Comparison of ENCODE assay signal across 7 mouse cellular contexts in genomic region chr6:120197964-120198363, GRCm38 (mm10).
DNase-seq lines count a peak whose midpoint lies in the region; ATAC-seq and TF ChIP-seq lines count a peak whose summit lies in the region.

No protein-coding gene starts in this region.

- H3K9me3 ChIP-seq in embryonic facial prominence, embryonic 14.5 days (ENCODE audit: control insufficient read depth, low read length): no peaks in the 10 kb centered on the region
- H3K9me3 ChIP-seq in heart, embryonic 16.5 days (replicated peaks; ENCODE audit: control insufficient read depth, low read length): no peaks in the 10 kb centered on the region
- no peaks in the 10 kb centered on the region for H3K9me3 ChIP-seq in megakaryocyte, embryonic 14.5 days

- TF ChIP-seq CTCF in bone marrow, adult 2 months (IDR thresholded peaks at IDR 0.05; ENCODE audit: control insufficient read depth, insufficient read depth, low read length): peak; percentile 95

- no peak overlapping the region for H3K4me3 ChIP-seq in bone marrow, adult 2 months (replicated peaks; ENCODE audit: control insufficient read depth, low read depth, low read length)
- H3K4me3 ChIP-seq in embryonic facial prominence, embryonic 14.5 days (ENCODE audit: low read depth, low read length): no peak overlapping the region
- H3K4me3 ChIP-seq in heart, embryonic 16.5 days (ENCODE audit: low read length): no peak overlapping the region
- peak overlapping the region; percentile 87 for H3K4me3 ChIP-seq in megakaryocyte, embryonic 14.5 days (replicated peaks)

- no peak for ATAC-seq in embryonic facial prominence, embryonic 14.5 days (ENCODE audit: low read depth)
- ATAC-seq in heart, embryonic 16.5 days (replicated peaks; ENCODE audit: extremely low read depth, insufficient read depth, low FRiP score): 0 out of 2 replicates have a peak, but pooled peaks have one; percentile 5

- no peak overlapping the region for H3K9ac ChIP-seq in embryonic facial prominence, embryonic 14.5 days (ENCODE audit: low read depth, low read length)
- H3K9ac ChIP-seq in heart, embryonic 16.5 days (ENCODE audit: low read length): no peak overlapping the region

- no peaks in the 10 kb centered on the region for H3K36me3 ChIP-seq in embryonic facial prominence, embryonic 14.5 days (ENCODE audit: control insufficient read depth, insufficient read depth, low read length)
- no peaks in the 10 kb centered on the region for H3K36me3 ChIP-seq in heart, embryonic 16.5 days (ENCODE audit: control insufficient read depth, insufficient read depth)
- no peaks in the 10 kb centered on the region for H3K36me3 ChIP-seq in megakaryocyte, embryonic 14.5 days (replicated peaks; ENCODE audit: low read length)

- 33% methylated on average over 9 of the region's 9 CpGs for whole genome bisulfite sequencing in bone marrow, adult 2 months
- WGBS in embryonic facial prominence, embryonic 14.5 days: 31% methylated on average over 9 of the region's 9 CpGs
- WGBS in heart, embryonic 16.5 days: 30% methylated on average over 9 of the region's 9 CpGs

- no peaks in the 10 kb centered on the region for H3K27me3 ChIP-seq in embryonic facial prominence, embryonic 14.5 days (replicated peaks; ENCODE audit: control insufficient read depth, insufficient read depth, low read length)
- H3K27me3 ChIP-seq in heart, embryonic 16.5 days (ENCODE audit: control insufficient read depth, insufficient read depth, low read length): no peaks in the 10 kb centered on the region
- peaks cover 23% of the 10 kb centered on the region for H3K27me3 ChIP-seq in megakaryocyte, embryonic 14.5 days (replicated peaks)

- DNase-seq in MEL-GATA-1-ER (ENCODE audit: extremely low read depth, low read depth): peak; percentile 65
- peak; percentile 69 for DNase-seq in embryonic facial prominence, embryonic 14.5 days (ENCODE audit: low spot score)
- DNase-seq in left cerebral cortex, adult 11 months (ENCODE audit: low spot score): peak; percentile 39
- peak; percentile 48 to 84 for DNase-seq in spleen, adult 18-20 months

- H3K27ac ChIP-seq in bone marrow, adult 2 months (ENCODE audit: control insufficient read depth, insufficient read depth, low read depth, low read length, poor library complexity): no peak overlapping the region
- no peak overlapping the region for H3K27ac ChIP-seq in embryonic facial prominence, embryonic 14.5 days (replicated peaks; ENCODE audit: low read depth, low read length)
- no peak overlapping the region for H3K27ac ChIP-seq in heart, embryonic 16.5 days (ENCODE audit: low read length)

- no peaks in the 10 kb centered on the region; the same call in 1 of the 2 replicates for H3K4me1 ChIP-seq in bone marrow, adult 2 months (ENCODE audit: control insufficient read depth, insufficient read depth, low read length)
- no peaks in the 10 kb centered on the region for H3K4me1 ChIP-seq in embryonic facial prominence, embryonic 14.5 days (ENCODE audit: control insufficient read depth, insufficient read depth, low read length)
- H3K4me1 ChIP-seq in heart, embryonic 16.5 days (ENCODE audit: control insufficient read depth, insufficient read depth, low read length): peaks cover 2% of the 10 kb centered on the region
- peaks cover 25% of the 10 kb centered on the region for H3K4me1 ChIP-seq in megakaryocyte, embryonic 14.5 days

- no peak for TF ChIP-seq POLR2A in bone marrow, adult 2 months (IDR thresholded peaks at IDR 0.05; ENCODE audit: borderline replicate concordance, control insufficient read depth, low read depth, low read length)

- no peak overlapping the region for H3K4me2 ChIP-seq in embryonic facial prominence, embryonic 14.5 days (ENCODE audit: low read depth, low read length)
- no peak overlapping the region for H3K4me2 ChIP-seq in heart, embryonic 16.5 days (ENCODE audit: low read depth, low read length)
